Mouse (Mus musculus): ENCODE data around the gene Gm12695.

Gm12695 gene

DNA sequence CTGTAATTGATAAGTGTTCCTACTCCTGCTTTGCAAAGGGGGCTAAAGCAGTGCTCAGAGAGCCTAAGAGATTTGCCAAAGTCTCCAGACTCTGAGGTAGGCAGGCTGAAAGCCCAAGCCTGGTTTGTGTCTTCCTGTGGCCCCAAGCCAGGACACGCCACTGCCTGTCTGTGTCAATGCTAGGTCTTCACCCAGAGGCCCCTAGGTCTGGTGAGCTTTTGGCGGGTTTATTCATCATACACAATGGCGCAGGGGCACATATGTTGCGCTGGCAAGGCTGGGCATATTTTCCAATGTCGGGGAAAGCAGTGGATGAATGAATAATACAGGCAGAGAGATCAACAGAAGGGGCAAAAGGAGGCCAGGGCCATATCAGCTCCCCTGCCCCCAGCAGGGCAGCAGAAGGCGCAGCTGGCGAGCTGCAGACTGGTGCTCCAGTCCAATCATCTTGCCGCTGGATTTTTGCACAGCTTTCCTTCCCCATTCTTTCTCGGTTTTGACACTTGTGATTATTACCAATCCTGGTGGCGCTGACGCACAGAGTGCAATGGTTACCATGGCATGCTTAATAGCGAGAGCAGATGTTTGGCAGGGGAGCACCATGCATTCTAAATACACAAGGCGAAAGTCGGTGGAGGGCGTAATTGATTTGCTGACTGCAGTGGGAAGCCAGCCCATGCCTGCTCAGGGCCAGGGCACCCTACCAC is 87.3 kb downstream of the Gm12695 start:
- no peak for DNase-seq

DNA sequence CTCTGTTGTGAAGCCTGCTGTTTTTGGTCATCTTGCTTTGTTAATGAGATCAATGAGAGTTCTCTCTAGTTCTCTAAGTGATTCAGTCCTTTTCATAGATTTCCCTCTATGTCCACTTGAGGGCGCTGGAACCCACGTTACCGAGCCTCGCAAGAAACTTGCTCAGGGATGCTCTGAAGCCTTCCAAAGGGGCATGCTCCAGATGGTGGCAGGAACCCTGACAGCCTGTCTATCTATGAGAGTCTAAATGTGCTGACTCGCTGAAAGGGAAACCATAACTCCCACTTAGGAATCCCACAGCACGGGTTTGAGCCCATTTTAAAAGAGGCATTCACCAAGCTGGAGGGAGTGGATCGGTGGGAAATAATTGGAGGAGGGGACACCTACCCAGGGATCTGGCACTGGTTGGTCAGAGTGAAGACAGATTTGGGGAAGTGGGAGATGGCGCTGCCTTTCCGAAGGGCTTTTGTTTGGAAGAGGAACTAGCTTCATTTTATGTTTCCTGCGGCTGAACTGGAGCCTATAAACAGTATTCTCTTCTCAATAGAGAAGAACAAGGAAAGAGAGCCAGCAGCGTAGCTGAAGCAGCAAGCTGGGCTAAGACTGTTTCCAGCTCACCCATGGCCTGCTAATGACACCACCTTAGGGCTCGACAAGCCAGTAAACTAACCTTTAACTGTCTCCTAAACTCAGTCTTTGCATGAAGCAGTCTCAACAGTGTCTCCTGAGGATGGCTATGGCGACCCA is 88.2 kb downstream of the Gm12695 start:
- no peak for DNase-seq

- DNase-seq: no peak
These were observed 97.6 kb downstream of the Gm12695 start for GRCm38 (mm10) chr4:96687358-96687803.

DNA sequence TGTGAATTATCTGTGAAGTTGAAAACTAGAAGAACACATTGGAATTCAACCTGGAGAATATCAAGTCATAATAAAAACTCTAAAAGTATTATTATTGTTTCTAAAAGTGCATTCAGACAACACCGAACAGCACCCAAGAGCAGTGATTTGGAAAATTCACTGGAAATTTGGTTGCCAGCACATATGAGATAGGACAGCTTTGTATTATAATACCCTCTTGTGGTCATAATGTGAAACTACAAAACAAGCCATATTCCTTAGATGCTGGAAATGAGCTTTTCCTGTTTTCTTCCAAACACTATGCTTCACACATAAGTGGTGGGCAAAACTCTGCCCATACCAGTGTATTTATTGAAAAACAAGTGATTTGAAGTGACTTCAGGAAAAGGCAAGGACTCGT is 101.5 kb downstream of the Gm12695 start:
- no peak for DNase-seq

DNA sequence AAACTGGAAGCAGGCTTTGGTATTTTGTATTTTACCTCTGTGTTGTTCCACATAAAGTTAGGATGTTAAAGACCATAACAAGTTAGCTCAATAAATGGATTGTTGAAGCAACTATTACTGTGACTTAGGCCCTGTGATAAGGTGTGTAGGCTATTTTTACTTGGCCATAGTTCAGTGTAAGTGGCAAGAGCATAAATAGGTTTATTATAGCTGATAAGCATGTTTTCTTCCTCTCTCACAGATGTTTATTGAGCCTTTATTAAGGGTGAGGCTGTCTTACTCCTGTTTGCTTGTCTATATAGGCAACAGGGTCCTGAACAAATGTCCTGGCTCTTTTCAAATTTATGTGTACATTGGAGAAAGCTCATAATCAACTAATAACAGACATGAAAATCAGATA is 104.0 kb downstream of the Gm12695 start:
- no peak for DNase-seq

DNA sequence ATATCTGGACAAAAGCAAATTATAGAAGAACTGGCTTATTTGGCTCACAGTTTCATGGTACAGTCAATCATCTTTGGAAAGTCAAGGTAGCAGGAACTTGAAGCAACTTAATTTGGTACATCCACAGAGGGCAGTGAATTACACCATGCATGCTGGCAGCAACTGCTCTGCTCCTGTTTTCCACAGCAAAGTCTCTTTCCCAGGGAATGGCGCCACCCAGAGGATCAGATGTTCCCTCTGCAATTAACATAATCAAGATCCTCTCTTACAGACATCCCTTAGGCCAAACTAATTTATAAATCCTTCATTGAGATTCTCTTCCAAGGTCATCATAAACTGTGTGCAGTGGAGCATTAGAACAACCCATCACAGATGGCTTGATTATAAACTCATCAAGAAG is 104.8 kb downstream of the Gm12695 start:
- DNase-seq: no peak

Data from thymus, postnatal 36 days (tissue).